11 mouse cellular contexts compared by ENCODE assay signal in the genomic region with DNA sequence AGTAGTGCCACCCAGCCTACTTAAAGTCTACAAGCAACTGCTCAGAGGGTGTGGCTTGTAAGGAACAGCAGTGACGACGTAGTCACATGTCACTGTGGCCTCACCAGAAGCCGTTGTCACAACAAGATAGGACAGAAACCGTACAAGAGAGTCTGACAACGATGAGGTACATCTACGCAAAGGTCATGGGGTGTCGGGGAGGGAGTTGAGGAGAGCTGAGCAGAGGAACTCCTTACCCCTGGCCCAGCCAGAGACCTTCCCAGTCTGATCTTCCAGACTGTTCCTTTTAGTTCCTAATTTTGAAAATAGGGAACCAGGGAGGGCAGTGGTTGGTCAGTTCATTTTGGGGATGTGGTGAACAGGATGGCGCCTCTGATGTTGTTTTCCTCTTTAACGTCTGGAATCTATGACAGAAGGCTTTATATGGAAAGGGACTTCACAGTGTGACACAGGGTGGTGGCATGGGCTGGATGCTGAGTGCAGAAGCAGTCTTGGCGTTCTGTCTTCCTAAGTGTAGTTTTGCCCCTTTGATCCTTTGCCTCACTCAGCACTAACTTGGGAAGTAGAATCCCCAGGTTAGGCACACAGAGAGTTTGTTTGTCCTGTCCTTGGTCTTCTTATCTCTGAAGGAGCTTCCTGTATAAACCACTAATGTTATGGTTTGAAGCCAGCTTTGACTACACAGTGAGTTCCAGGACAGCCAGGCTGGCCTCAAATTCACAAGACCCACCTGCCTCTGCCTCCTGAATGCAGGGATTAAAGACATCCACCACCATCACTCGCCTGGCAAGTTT.
DNase-seq lines count a peak whose midpoint lies in the region; ATAC-seq and TF ChIP-seq lines count a peak whose summit lies in the region.
"Had no signal": no experiment of that assay in that cellular context is flagged by ENCODE, and none has a peak within 500 bp of the region (broad histone marks: within the 10 kb centered on the region; RNA-seq: fewer than 3 reads in every experiment).

No protein-coding gene starts in this region.

- peak; percentile 70 for ATAC-seq in megakaryocyte progenitor cell, adult 5-6 weeks (replicated peaks; ENCODE audit: poor library complexity)
- ATAC-seq in forebrain, embryonic 14.5 days = no peak
- ATAC-seq: forebrain, postnatal 0 days; hindbrain, postnatal 0 days had no signal

- TF ChIP-seq POLR2A in bone marrow macrophage, adult 2 months (IDR thresholded peaks at IDR 0.05; ENCODE audit: borderline replicate concordance, low read depth, low read length) = no peak
- TF ChIP-seq POLR2A in liver, adult 2 months (IDR thresholded peaks at IDR 0.05; ENCODE audit: extremely low read depth, insufficient read depth, low read length) = no peak

- no peak overlapping the region for H3K9ac ChIP-seq in liver, adult 2 months (ENCODE audit: low read depth, low read length)
- no peak overlapping the region for H3K9ac ChIP-seq in forebrain, embryonic 14.5 days (ENCODE audit: low read length)
- H3K9ac ChIP-seq: forebrain, postnatal 0 days had no signal

- peak; percentile 96 for DNase-seq in heart, adult 11 months
- no peak for DNase-seq in heart, postnatal 4 days
- peak; percentile 60 for DNase-seq in liver, adult 2 months (ENCODE audit: extremely low read depth, low read depth, low spot score)
- DNase-seq in forebrain, embryonic 14.5 days (ENCODE audit: low spot score) = no peak
- DNase-seq in left cerebral cortex, adult 2 months (ENCODE audit: extremely low spot score in 1 of 2, low spot score in 2 of 2) = no peak
- DNase-seq in adrenal gland, adult 2 months = no peak
- DNase-seq: forebrain, postnatal 0 days had no signal

- H3K79me2 ChIP-seq in liver, adult 2 months (ENCODE audit: control insufficient read depth, insufficient read depth, low read length) = peaks cover 68% of the 10 kb centered on the region

- no peaks in the 10 kb centered on the region for H3K27me3 ChIP-seq in liver, adult 2 months (ENCODE audit: control insufficient read depth, insufficient read depth, low read length)
- H3K27me3 ChIP-seq in forebrain, embryonic 14.5 days (replicated peaks; ENCODE audit: control insufficient read depth, insufficient read depth, low read length) = no peaks in the 10 kb centered on the region

- H3K4me2 ChIP-seq in forebrain, embryonic 14.5 days (ENCODE audit: low read length) = no peak overlapping the region

- no peaks in the 10 kb centered on the region for H3K9me3 ChIP-seq in forebrain, embryonic 14.5 days (replicated peaks; ENCODE audit: control insufficient read depth, low read length)

- H3K27ac ChIP-seq in bone marrow macrophage, adult 2 months (ENCODE audit: insufficient read depth, low read depth, low read length) = peak overlapping the region; percentile 88
- peak overlapping the region; percentile 89 for H3K27ac ChIP-seq in liver, adult 2 months (replicated peaks; ENCODE audit: insufficient read depth, low read depth, low read length)
- no peak overlapping the region for H3K27ac ChIP-seq in forebrain, embryonic 14.5 days (ENCODE audit: low read depth, low read length)
- H3K27ac ChIP-seq in left cerebral cortex, adult 2 months = no peak overlapping the region; the same call in 1 of the 2 replicates
- H3K27ac ChIP-seq: hindbrain, postnatal 0 days had no signal

- WGBS in liver, adult 2 months = 52% methylated on average over 11 of the region's 11 CpGs
- 95% methylated on average over 11 of the region's 11 CpGs for WGBS in forebrain, embryonic 14.5 days

- peak overlapping the region; percentile 5; the same call in 1 of the 2 replicates for H3K4me3 ChIP-seq in bone marrow macrophage, adult 2 months (ENCODE audit: insufficient read depth, low read length)
- H3K4me3 ChIP-seq in liver, adult 2 months (ENCODE audit: insufficient read depth, low read depth, low read length) = no peak overlapping the region
- no peak overlapping the region for H3K4me3 ChIP-seq in forebrain, embryonic 14.5 days (ENCODE audit: low read depth, low read length)
- no peak overlapping the region for H3K4me3 ChIP-seq in left cerebral cortex, adult 2 months
- H3K4me3 ChIP-seq: myocyte had no signal

- peaks cover 53% of the 10 kb centered on the region for H3K4me1 ChIP-seq in bone marrow macrophage, adult 2 months (ENCODE audit: control insufficient read depth, insufficient read depth, low read length)
- peaks cover 62% of the 10 kb centered on the region for H3K4me1 ChIP-seq in liver, adult 2 months (ENCODE audit: control insufficient read depth, insufficient read depth, low read length)
- no peaks in the 10 kb centered on the region for H3K4me1 ChIP-seq in forebrain, embryonic 14.5 days (ENCODE audit: control insufficient read depth, insufficient read depth, low read length)

- no peak for TF ChIP-seq CTCF in bone marrow macrophage, adult 2 months (IDR thresholded peaks at IDR 0.05; ENCODE audit: low read depth, low read length)
- TF ChIP-seq CTCF in liver, adult 2 months (IDR thresholded peaks at IDR 0.05; ENCODE audit: low read depth, low read length) = no peak
- no peak for TF ChIP-seq CTCF in left cerebral cortex, adult 2 months (IDR thresholded peaks at IDR 0.05)

- H3K36me3 ChIP-seq in liver, adult 2 months (ENCODE audit: control insufficient read depth, insufficient read depth, low read length) = no peaks in the 10 kb centered on the region; the same call in 1 of the 2 replicates
- H3K36me3 ChIP-seq in forebrain, embryonic 14.5 days (ENCODE audit: control insufficient read depth, insufficient read depth, low read length) = no peaks in the 10 kb centered on the region

- intact Hi-C loops in left cerebral cortex, adult 2 months (cut with DNase I) = no loop called here

Comparison
In these comparisons a context has a peak if more than half of its experiments do, and no peak if none do; other contexts are left out.
1. DNase-seq: peak in heart, adult 11 months (single experiment) and liver, adult 2 months (single experiment); none in heart, postnatal 4 days (single experiment), forebrain, embryonic 14.5 days (single experiment), left cerebral cortex, adult 2 months (0 of 2) and adrenal gland, adult 2 months (single experiment).
2. H3K27ac ChIP-seq: peak in bone marrow macrophage, adult 2 months (single experiment) and liver, adult 2 months (single experiment); none in forebrain, embryonic 14.5 days (single experiment) and left cerebral cortex, adult 2 months (single experiment).